Mouse (Mus musculus) midbrain, postnatal 0 days (tissue): Measurements from ENCODE around the gene Gm20773. TPM values are rescaled to one million over a fixed set of nuclear protein-coding genes. Genes with fewer than 3 reads are reported as not detected.
"Not testable (repeated sequence)": the region's sequence is repeated elsewhere in the genome, so short reads cannot be mapped to it uniquely, and the experiment has no call there.

Experiments used
- ATAC-seq: fragments of 200-750 bp; cut with Nextera tagmentation; 2 replicates; pipeline ENCODE4 v1.8.0; 2017; ENCODE audit warnings: moderate number of reproducible peaks, mild to moderate bottlenecking, moderate TSS enrichment, moderate library complexity; ENCODE audit not compliant: low FRiP score
- DNase-seq: peaks from one replicate; pipeline ENCODE4 v3.0.0-alpha.2; 2015; ENCODE audit warnings: low spot score
- H3K27ac ChIP-seq: fragments of 300-500 bp; sonication (generic); 2 replicates; pipeline ENCODE4 v1.5.1; 2014; ENCODE audit warnings: low read depth, mild to moderate bottlenecking, low read length, mixed read lengths
- H3K27me3 ChIP-seq: fragments of 300-500 bp; sonication (generic); 2 replicates; pipeline ENCODE4 v1.6.1; 2014; ENCODE audit warnings: low read length, control low read depth, mixed read lengths; ENCODE audit not compliant: insufficient read depth
- H3K36me3 ChIP-seq: fragments of 300-500 bp; sonication (generic); 2 replicates; pipeline ENCODE4 v1.6.1; 2014; ENCODE audit warnings: low read length, control low read depth, mixed read lengths; ENCODE audit not compliant: insufficient read depth
- H3K4me1 ChIP-seq: fragments of 300-500 bp; sonication (generic); 2 replicates; pipeline ENCODE4 v1.6.1; 2014; ENCODE audit warnings: mild to moderate bottlenecking, control low read depth, antibody characterized with exemption, low read length, mixed read lengths; ENCODE audit not compliant: insufficient read depth
- H3K4me2 ChIP-seq: fragments of 300-500 bp; sonication (generic); 2 replicates; pipeline ENCODE4 v1.6.1; 2014; ENCODE audit warnings: low read depth, mild to moderate bottlenecking, low read length, mixed read lengths; ENCODE audit not compliant: poor library complexity, severe bottlenecking
- H3K4me3 ChIP-seq: fragments of 300-500 bp; sonication (generic); 2 replicates; pipeline ENCODE4 v1.5.1; 2014; ENCODE audit warnings: low read depth, mild to moderate bottlenecking, low read length, moderate library complexity
- H3K9ac ChIP-seq: fragments of 300-500 bp; sonication (generic); replicated peaks from 2 replicates; pipeline ENCODE4 v1.6.1; 2014; ENCODE audit warnings: mild to moderate bottlenecking, low read length, moderate library complexity, mixed read lengths; ENCODE audit not compliant: poor library complexity, severe bottlenecking
- H3K9me3 ChIP-seq: fragments of 300-500 bp; sonication (generic); 2 replicates; pipeline ENCODE4 v1.6.1; 2016; ENCODE audit warnings: low read length, control low read depth
- WGBS: fragments of 180-500 bp; shearing (Covaris S2); extraction: QIAGEN DNeasy Blood & Tissue Kit; methylation state at CpG from one replicate; pipeline ENCODE4 v1.1.7; 2014; 5-methylcytosine and 5-hydroxymethylcytosine counted together
- polyA plus RNA-seq: library from polyadenylated mRNA; unstranded; fragments of >200 nt; fragmentation: Nextera tagmentation; extraction: Ambion mirVana; gene quantifications from 2 replicates; pipeline ENCODE4 v1.2.1, GENCODE M21; 2015
- total RNA-seq: library from RNA; depleted of rRNA; stranded (reverse); fragments of >200 nt; gene quantifications from 2 replicates; pipeline ENCODE4 v1.2.3, GENCODE M21; 2014; rRNA removed

Gene Gm20773
- total RNA-seq: not detected in 2 replicates
- not detected in 2 replicates for polyA plus RNA-seq

- H3K27me3 ChIP-seq, ATAC-seq, DNase-seq, H3K36me3 ChIP-seq, H3K9ac ChIP-seq, H3K4me3 ChIP-seq, H3K9me3 ChIP-seq, H3K4me2 ChIP-seq, H3K27ac ChIP-seq, H3K4me1 ChIP-seq: not testable (repeated sequence)
- WGBS: no CpG with 5 or more reads among the region's 1 CpGs
These were observed at the start of gene Gm20773 for GRCm38 (mm10) chrY:13493726-13494125. Gene Gm20773, plus strand, starts transcription at chrY:13494026.

GRCm38 (mm10) chrY:13465479-13465878 is 28.3 kb upstream of the Gm20773 start, which contains the start of gene Gm21866:
Gene Gm21866, minus strand, starts transcription at chrY:13465579.
- H3K9ac ChIP-seq, H3K4me3 ChIP-seq, H3K27ac ChIP-seq, H3K36me3 ChIP-seq, H3K9me3 ChIP-seq, H3K4me1 ChIP-seq, H3K4me2 ChIP-seq, DNase-seq, H3K27me3 ChIP-seq, ATAC-seq: not testable (repeated sequence)
- 71% methylated on average over 1 of the region's 3 CpGs for WGBS

Other genes starting within 250 kb of the Gm20773 start
- not detected in 2 replicates for gene Gm21440, start 241.6 kb upstream of the Gm20773 start, total RNA-seq
- gene Gm21440, start 241.6 kb upstream of the Gm20773 start, polyA plus RNA-seq: not detected in 2 replicates
- gene Gm21454, start 241.6 kb upstream of the Gm20773 start, total RNA-seq: not detected in 2 replicates
- gene Gm21454, start 241.6 kb upstream of the Gm20773 start, polyA plus RNA-seq: not detected in 2 replicates
- not detected in 2 replicates for gene Gm21725, start 145.0 kb upstream of the Gm20773 start, total RNA-seq
- gene Gm21725, start 145.0 kb upstream of the Gm20773 start, polyA plus RNA-seq: not detected in 2 replicates
- not detected in 2 replicates for gene Gm21866, start 28.4 kb upstream of the Gm20773 start, total RNA-seq
- not detected in 2 replicates for gene Gm21866, start 28.4 kb upstream of the Gm20773 start, polyA plus RNA-seq